Mouse (Mus musculus) lung, postnatal 36 days (tissue): ENCODE data around the gene Micu1.

Source experiments
- DNase-seq: peaks from one replicate; pipeline ENCODE4 v3.0.0; 2022; ENCODE audit warnings: mixed read lengths

Gene Micu1

GRCm38 (mm10) chr10:59908776-59909315 is 206.6 kb downstream of the Micu1 start:
- DNase-seq, result no peak

GRCm38 (mm10) chr10:59909357-59909847 is 207.1 kb downstream of the Micu1 start:
- peak; percentile 68 for DNase-seq

GRCm38 (mm10) chr10:59911091-59911490 is 208.8 kb downstream of the Micu1 start:
- DNase-seq, result peak; percentile 61

- no peak for DNase-seq
These were observed 209.4 kb downstream of the Micu1 start for GRCm38 (mm10) chr10:59911561-59912198.
